Mouse (Mus musculus) cerebellum, adult 2 months (tissue): Measurements from ENCODE around the gene Prim1. TPM values are rescaled to one million over a fixed set of nuclear protein-coding genes. Genes with fewer than 3 reads are reported as not detected.
"Not testable (repeated sequence)": the region's sequence is repeated elsewhere in the genome, so short reads cannot be mapped to it uniquely, and the experiment has no call there.

Experiments
- DNase-seq, 2 experiments: peaks; one replicate each; pipeline ENCODE4 v3.0.0; 2021
- H3K27ac ChIP-seq: fragments of 200-500 bp; 2 replicates; pipeline ENCODE4 v1.5.1; 2012; ENCODE audit warnings: low read length, control low read depth, inconsistent platforms; ENCODE audit not compliant: insufficient read depth
- H3K27me3 ChIP-seq: fragments of 200-500 bp; 2 replicates; pipeline ENCODE4 v1.6.1; 2012; ENCODE audit warnings: inconsistent platforms, mild to moderate bottlenecking, low read length, moderate library complexity; ENCODE audit not compliant: control insufficient read depth, insufficient read depth
- H3K4me1 ChIP-seq: fragments of 200-500 bp; 2 replicates; pipeline ENCODE4 v1.6.1; 2011; ENCODE audit warnings: low read length; ENCODE audit not compliant: control insufficient read depth, insufficient read depth
- H3K4me3 ChIP-seq: fragments of 200-500 bp; replicated peaks from 2 replicates; pipeline ENCODE3; 2011; ENCODE audit warnings: mild to moderate bottlenecking, low read depth, low read length, control low read depth; ENCODE audit not compliant: insufficient read depth
- POLR2A ChIP-seq: fragments of 200-500 bp; IDR thresholded peaks from 2 replicates; pipeline ENCODE4 v1.6.1; 2011; ENCODE audit warnings: low read length, control low read depth, borderline replicate concordance; ENCODE audit not compliant: insufficient read depth
- WGBS: fragments of 180-500 bp; shearing (Covaris S2); methylation state at CpG from one replicate; pipeline ENCODE4 v1.1.7; 2018; 5-methylcytosine and 5-hydroxymethylcytosine counted together
- polyA plus RNA-seq: library from polyadenylated mRNA; depleted of rRNA; stranded (reverse); fragments of >200 nt; gene quantifications from 2 replicates; pipeline ENCODE4 v1.2.3, GENCODE M21; 2012; rRNA removed

Prim1 gene
- polyA plus RNA-seq, 1 experiment: 17.4 TPM

GRCm38 (mm10) chr10:128069201-128069600, 54.2 kb downstream of the Prim1 start:
- Histone ChIP-seq H3K4me1 (peaks cover 3% of the 10 kb centered on the region; the same call in 1 of the 2 replicates), H3K27me3 (no peaks in the 10 kb centered on the region), H3K4me3 (no peak overlapping the region), H3K27ac (no peak overlapping the region)
- WGBS: 81% methylated on average over 4 of the region's 4 CpGs
- TF ChIP-seq POLR2A: no peak
- no peak for DNase-seq

GRCm38 (mm10) chr10:128070432-128070831, 55.5 kb downstream of the Prim1 start:
- H3K4me3 ChIP-seq, H3K4me1 ChIP-seq, DNase-seq, H3K27ac ChIP-seq, H3K27me3 ChIP-seq: not testable (repeated sequence)
- WGBS: 97% methylated on average over 2 of the region's 2 CpGs

- H3K4me3 ChIP-seq, H3K27ac ChIP-seq, DNase-seq, H3K4me1 ChIP-seq, H3K27me3 ChIP-seq: not testable (repeated sequence)
- WGBS: 84% methylated on average over 5 of the region's 5 CpGs
These were observed 63.3 kb downstream of the Prim1 start for GRCm38 (mm10) chr10:128078269-128078668.

Other genes with a start within 250 kb of the Prim1 start
- 0.13 and 0.88 TPM in 2 replicates for gene Rdh9, start 238.8 kb upstream of the Prim1 start, polyA plus RNA-seq
- 0.10 and 0.13 TPM in 2 replicates for gene Rdh16, start 214.0 kb upstream of the Prim1 start, polyA plus RNA-seq
- gene Rdh19, start 165.2 kb upstream of the Prim1 start, polyA plus RNA-seq: not detected in 2 replicates
- gene Rdh16f2, start 148.7 kb upstream of the Prim1 start, polyA plus RNA-seq: not detected in 2 replicates
- not detected in 2 replicates for gene Rdh7, start 126.4 kb upstream of the Prim1 start, polyA plus RNA-seq
- gene Sdr9c7, start 116.7 kb upstream of the Prim1 start, polyA plus RNA-seq: 0.13 TPM in 1 of 2 replicates, not detected in the other
- gene Hsd17b6, start 7.6 kb upstream of the Prim1 start, polyA plus RNA-seq: not detected in 2 replicates
- 209 and 230 TPM in 2 replicates for gene Naca, start 20.4 kb downstream of the Prim1 start, polyA plus RNA-seq
- gene Ptges3, start 43.8 kb downstream of the Prim1 start, polyA plus RNA-seq: 69.9 and 75.5 TPM in 2 replicates
- 2,153 and 2,193 TPM in 2 replicates for gene Atp5b, start 68.1 kb downstream of the Prim1 start, polyA plus RNA-seq
- 42.9 and 45.2 TPM in 2 replicates for gene Baz2a, start 76.4 kb downstream of the Prim1 start, polyA plus RNA-seq
- gene Rbms2, start 165.1 kb downstream of the Prim1 start, polyA plus RNA-seq: 23.5 and 23.7 TPM in 2 replicates
- gene Gls2, start 179.3 kb downstream of the Prim1 start, polyA plus RNA-seq: 68.3 and 77.7 TPM in 2 replicates
- 13.5 and 15.6 TPM in 2 replicates for gene Spryd4, start 196.6 kb downstream of the Prim1 start, polyA plus RNA-seq
- gene Mip, start 210.7 kb downstream of the Prim1 start, polyA plus RNA-seq: not detected in 2 replicates
- 6.3 and 6.6 TPM in 2 replicates for gene Timeless, start 216.9 kb downstream of the Prim1 start, polyA plus RNA-seq
- not detected in 2 replicates for gene Apon, start 238.9 kb downstream of the Prim1 start, polyA plus RNA-seq